Mouse (Mus musculus) heart, adult 9 months (tissue): ENCODE measurements around the gene Cnnm1.
"Not testable (repeated sequence)": the region's sequence is repeated elsewhere in the genome, so short reads cannot be mapped to it uniquely, and the experiment has no call there.

Experiments
- DNase-seq, 2 experiments: peaks; one replicate each; pipeline ENCODE4 v3.0.0; 2022; ENCODE audit warnings: low spot score in 2 of 2

Gene Cnnm1

DNA sequence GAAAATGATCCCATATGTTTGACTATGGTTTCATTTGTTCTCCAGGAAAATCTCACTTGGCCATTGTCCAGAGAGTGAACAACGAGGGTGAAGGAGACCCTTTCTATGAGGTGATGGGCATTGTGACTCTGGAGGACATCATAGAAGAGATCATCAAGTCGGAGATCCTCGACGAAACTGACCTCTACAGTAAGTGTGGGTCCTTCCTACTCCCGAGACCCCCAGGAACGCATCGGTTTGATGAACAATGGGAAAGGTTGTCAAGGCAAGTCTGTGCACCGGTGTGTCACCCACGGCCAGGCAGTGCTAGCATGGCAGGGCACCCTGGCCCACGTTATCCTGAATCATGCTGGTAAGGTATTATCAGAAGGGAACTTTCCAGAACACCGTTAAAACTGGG, 24.8 kb downstream of the Cnnm1 start:
- no peak for DNase-seq

DNA sequence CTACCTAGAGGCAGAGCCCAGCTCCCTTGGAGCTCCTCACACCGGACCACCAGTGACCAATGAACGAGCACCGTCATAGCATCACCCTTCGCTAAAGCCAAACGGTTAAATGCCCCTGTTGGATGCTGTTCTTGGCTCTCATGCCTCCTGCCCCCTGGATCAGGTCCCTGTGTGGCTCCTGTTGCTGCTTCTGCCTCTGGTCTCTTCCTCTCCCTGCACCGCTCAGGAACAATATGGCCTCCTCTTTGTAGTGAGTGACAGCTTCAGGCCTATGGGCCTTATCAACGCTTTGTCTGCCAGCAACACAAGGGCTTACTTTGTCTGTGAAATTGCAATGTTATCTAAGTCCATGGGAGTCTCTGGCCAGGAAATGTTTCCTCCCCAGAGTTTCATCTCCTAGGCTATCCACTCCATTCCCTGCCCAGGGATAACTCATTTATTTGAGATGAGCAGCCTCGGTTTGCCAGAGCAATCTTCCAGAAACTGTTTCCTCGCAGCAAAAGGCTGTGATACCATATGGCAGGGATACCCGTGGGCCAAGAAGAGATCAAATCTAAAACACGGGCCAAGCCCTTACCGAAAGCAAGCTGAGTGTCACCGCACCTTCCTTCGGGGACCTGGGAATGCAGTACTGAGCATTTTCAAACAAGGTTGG, 25.5 kb downstream of the Cnnm1 start:
- DNase-seq = no peak

DNA sequence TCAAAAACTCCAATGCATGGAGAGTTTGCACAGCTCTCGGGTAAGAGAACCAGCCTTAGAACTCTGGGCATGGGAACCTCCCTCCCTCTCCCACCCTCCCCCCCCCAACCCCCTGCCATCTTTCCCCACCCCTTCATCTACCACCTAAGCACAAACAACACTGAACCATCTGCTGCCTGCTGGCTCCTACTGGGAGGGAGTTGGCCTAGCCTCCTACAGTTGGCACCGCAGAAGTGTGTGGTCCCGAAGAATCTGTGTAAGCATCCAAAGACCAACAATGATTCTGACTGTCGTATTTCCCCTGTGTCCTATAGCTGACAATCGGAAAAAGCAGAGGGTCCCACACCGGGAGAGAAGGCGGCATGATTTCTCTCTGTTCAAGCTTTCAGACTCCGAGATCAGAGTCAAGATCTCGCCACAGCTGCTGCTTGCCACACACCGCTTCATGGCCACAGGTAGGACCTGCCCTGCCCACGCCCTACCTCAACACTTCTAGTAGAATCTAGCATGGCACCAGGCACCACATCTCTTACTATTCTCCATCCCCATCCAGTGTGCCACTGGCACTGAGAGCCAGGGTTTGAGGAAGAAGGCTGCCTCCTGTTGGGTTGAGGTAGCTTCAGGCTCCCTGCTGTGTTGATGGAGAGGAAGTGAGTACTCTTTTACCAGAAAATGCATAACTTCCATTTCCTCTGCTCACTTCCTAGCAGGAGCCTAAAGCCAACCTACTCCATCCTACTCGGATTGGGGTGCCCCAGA, 27.9 kb downstream of the Cnnm1 start:
- no peak for DNase-seq

DNA sequence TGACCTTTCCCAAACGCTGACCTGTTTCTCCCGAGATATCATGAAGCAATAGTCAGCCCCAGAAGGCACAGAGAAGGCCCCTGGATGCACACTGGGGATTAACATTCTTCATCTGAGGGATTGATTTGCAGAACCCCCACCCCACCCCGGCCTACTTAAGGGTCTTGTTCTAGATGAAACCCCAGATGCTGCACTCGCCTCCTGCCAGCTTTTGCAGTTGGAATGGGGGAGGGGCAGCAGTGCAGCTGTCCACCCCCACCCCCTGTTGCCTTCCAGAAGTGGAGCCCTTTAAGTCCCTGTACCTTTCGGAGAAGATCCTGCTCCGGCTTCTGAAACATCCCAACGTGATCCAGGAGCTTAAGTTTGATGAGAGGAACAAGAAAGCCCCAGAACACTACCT, 29.1 kb downstream of the Cnnm1 start:
- no peak for DNase-seq

DNA sequence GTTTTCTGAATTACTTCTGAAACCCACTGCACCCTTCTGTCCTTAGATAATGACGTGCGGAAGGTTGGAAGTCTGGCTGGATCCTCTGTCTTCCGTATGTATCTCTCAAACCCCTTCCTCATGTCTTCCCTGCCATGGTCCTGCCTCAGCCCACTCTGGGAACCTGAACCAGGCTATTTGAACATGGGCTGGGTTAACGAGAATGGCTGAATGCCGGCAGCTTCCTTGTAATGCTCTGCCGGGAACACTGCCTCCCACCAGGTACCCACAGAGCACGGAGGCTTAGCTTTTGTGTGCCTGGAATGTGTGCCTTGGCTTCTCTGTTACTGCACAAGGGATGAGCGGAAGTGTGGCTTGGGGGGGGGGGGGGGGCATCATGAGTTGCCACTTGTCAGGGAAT, 32.1 kb downstream of the Cnnm1 start:
- DNase-seq = no peak

DNA sequence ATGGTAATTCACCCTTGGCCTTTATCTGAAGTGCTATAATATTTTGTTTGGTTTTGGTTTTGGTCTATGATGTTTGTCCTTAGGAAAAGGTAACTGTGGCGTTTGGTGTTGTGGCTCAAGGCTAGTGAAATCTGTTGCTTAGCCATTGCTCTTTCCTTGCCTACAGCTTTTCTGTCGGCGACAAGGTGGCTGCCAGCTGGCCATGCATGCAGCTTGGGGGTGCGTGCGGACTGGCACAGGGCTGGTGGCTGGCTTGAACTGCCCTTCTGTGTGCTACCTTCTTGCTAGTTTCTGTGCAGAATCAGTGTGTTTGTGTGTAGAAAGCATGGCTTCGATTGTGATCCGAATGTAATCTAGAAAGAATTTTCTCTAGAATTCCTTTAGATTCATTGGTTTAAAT, 32.5 kb downstream of the Cnnm1 start:
- DNase-seq = no peak

DNA sequence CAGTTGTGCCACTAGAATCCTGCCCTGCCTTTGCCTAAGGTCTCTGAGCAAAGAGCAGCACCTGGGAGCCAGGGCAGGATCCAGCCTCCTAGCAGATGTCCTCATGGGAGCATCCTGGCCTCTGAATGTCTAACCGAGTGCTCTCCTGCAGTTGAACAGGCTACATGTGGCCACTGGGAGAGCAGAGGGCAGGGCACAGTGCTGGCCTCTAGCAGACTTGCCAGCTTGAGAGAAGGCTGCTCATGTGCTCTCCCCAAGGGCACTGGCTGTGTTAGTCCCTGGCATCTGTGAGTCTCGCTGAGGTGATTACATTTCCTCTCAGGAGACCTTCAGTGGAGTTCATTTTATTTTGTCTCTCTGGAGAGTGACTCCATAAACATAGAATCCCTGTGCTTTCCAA, 35.4 kb downstream of the Cnnm1 start:
- no peak for DNase-seq

DNA sequence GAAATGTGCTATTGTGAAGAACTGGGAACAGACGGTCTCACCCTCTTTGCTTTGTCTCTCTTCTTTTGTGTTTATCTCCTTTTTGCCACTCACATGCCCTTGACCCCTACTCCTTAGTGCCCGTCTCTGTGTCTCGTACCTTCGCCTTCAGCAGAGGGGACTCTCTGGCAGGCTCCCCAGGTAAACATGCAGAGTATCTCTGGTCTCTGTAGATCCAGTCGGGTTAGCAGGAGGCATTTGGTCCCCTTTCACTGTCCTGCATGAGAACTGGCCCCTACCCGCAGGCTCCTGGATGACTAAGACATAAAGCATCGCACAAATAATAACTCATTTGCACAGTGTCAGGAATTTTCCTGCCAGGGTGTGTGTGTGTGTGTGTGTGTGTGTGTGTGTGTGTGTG, 35.8 kb downstream of the Cnnm1 start:
- no peak for DNase-seq

DNA sequence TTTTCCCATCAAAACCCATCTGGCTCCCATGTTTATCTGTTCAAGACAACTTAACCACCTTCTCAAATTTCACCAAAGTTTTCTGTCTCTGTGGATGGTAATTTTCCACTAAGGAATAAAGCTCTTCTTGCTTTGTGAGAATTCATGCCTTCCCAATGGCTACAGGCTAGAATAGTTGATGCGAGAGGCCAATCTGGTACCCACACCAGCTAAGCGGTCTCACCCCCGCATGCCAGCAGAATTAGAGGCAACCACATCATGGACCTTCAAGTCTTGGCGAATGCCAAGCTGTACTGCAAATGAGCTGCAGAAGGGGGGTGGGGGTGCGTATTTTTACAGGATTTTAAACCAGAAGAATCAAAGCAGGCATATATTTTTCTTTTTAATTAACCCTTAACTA, 37.2 kb downstream of the Cnnm1 start:
- no peak for DNase-seq

DNA sequence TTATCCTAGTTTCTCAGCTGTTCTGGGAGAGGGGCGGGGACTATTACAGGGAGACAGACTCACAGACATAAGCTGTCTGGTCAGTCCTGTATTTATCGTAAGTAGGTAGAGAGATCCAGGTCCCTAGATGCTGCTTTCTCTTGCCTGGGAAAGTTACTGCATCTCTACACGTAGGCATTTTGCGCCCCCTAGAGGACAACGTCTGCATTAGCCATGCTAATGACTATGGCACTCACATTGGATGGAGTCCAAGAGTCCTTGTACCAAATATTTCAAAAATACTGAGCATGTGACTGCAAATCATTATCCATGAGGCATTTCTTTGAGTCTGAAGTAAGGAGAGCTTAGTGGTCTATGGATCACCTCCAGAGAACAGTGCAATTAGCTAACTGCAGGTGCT, 38.7 kb downstream of the Cnnm1 start:
- no peak for DNase-seq

DNA sequence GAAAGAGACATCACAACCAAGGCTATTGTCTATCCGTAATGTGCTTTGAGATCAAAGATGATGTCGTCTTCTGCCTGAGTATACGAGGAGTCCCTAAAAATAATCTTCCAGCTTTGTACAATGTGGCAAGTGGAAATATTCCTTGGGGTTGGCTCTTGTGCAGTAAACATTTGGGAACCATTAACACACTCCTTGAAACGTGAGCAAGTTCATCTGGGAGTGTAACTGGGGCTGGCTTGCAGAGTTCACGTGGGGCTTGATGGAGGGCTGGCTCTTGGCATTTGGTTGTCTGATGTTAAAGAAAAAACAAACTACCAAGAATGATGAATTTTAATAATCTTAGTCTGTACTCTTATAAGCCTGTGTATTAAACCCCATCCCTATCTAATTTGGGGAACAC, 39.2 kb downstream of the Cnnm1 start:
- no peak for DNase-seq

DNA sequence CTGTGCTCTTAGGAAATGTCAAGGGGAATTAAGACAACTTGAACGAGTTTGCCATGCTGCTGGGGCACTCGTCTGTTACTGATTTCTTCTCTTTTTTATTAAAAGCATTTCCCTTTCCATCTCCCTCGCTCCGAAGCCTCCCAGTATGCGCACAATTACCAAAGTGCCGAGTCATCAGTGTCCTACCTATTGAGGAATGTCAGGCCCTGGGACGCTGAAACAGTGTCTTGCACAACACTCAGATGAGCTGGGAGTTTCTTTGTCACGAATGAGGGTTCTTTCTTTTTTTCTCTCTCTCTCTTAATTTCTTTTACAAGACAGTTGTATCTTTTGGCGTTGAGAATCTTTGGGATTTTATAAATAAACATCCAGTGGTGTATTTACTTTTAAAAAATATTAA, 40.3 kb downstream of the Cnnm1 start:
- DNase-seq = no peak

DNA sequence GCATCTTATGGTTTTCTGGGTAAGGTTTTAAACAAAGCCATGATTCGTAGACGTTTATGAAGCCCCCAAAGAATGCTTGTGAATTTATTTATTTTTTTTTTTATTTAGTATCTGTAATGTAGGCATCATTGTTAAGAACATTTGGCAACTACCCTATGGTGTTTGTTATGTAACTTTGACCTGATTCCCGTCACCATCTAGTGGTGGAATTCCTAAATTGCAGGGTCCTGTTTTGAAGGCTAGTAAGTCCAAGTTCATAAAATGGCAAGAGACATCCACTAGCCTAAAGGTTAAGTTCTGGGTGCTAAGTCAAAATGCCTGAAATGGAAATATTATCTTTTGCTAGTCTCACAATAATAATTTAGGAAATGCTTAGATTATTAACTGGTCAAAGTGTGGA, 47.2 kb downstream of the Cnnm1 start:
- DNase-seq = peak; percentile 19 to 23

DNA sequence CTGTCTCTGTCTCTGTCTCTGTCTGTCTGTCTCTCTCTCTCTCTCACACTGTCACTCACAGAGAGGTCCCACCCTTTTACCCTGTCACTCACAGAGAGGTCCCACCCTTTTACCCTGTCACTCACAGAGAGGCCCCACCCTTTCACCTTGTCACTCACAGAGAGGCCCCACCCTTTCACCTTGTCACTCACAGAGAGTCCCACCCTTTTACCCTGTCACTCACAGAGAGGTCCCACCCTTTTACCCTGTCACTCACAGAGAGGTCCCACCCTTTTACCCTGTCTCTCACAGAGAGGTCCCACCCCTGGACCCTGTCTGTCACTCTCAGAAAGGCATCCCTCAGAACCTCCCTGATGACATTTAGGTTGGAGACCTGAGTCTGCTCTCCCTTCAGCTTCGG, 53.1 kb downstream of the Cnnm1 start:
- DNase-seq = not testable (repeated sequence)

DNA sequence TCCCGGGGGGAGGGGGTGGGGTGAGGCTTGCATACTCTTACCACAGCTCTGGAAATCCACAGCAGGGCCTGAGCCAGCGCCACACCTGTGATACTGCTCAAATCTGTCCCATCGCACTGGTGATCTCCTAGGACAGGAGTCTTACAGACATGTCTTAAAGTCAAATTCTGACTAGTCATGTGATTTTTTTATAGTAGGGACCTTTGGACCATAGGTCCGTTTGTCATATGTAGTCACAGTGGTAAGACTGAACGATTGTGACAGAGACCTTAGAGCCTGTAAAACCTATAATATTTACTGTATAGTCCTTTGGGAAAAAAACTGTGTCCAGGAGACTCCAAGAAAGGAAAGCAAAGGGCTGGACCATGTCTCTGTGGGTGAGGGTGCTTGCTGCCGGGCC, 53.6 kb downstream of the Cnnm1 start:
- DNase-seq = no peak

DNA sequence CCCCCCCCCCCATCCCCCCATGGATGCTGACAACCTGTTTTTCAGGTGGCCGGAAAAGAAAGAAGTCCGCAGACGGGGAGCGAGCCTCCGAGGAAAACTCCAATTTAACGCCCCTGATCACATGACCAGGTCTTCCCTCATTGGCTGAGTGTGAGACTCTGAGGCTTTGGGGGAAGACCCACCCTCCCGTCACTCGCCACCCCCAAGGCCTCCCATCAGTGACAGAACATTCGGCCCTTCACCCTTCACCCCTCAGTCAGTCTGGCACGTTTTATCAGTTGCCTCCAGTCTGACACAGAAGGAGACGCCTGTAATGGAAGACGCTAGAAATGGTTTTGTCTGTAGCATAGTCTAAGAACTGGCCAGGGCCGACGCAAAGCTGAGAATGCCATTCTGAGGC, 54.7 kb downstream of the Cnnm1 start:
- DNase-seq = no peak

DNA sequence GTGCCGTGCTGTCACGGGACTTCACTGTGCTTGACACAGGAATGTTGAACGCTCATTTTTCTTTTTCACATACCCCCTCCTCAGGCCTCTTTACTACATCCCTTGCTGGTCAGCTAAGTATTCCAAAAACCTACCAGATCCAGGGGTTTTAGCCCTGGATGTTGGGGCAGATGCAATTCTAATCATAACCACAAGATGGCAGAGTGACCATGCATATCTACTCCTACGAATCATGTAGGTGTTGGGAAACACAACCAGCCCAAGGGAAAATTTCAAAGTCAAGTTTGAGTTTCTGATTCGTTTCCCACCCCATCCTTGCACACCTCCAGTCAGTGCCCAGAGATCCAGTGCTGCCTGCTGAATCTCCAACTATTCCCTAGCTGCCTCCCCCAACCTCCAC, 55.6 kb downstream of the Cnnm1 start:
- peak; percentile 57 to 65 for DNase-seq

DNA sequence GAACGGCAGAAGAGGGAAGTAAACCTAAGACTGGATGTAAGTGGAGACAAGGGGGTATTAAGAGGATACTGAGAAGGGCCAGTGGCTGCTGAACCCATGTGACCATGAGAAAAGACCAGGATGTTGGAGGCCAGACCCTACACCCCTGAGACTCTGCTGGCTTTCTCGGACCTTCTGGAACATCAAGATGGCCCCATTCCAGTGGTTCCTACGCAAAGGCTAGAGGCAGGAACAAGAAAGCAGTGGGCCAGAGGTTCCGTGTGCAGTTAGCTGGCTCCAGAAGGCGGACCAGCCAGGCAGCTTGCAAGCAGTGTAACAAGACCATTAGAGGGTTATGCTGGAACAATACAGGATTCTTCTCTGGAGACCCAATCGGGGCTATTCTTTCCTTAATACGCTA, 57.2 kb downstream of the Cnnm1 start:
- peak in 1 of 2 experiments; percentile 9 for DNase-seq

DNA sequence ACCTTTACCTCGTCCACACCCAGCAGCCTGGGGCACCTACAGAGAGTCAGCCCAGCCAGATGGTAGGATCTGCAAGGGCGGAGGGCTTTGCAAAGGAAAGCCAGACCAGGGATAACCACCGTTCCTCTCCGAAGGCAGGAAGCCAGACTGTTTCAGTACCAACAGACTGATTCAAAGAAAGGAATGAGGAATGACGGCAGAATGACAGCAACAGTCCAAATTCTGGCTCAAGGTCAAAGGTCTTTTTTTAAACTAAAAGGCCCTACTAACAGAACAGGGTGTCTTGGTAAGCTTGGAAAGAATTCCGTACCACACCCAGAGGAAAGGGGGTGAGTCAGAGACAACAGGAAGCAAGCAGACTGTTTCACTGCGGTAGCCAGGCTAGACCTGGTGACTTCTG, 58.6 kb downstream of the Cnnm1 start:
- peak; percentile 71 to 72 for DNase-seq

DNA sequence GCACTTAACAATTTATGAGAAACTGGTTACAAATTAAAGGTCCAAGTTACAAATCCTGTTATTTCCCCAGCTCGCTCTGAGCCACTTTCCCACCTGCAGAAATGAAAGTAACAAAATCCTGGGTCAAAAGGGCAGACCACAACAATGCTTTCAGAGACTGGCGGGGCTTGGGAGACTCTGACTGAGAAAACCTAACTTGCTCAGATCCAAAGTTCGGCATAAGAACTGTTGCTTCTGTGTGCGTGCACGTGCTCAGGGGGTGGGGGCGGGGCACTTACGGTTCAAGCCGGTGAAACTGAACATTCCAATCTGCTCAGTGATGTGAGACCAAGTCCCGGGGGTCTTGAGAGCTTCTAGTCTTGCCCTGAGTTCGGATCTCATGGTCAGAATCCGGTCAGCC, 62.4 kb downstream of the Cnnm1 start:
- no peak for DNase-seq

DNA sequence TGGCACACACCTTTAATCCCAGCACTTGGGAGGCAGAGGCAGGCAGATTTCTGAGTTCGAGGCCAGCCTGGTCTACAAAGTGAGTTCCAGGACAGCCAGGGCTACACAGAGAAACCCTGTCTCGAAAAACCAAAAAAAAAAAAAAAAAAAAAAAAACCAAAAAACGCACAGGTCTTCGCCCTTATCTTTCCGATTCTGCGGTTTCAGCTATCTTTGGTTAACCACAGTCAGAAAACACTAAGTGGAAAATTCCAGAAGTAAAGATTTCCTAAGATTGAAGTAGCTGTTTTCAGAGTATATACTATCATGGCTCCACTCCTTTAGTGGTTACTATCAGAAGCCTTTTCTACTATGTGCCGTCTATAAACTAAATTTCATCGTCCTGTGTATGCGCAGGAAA, 63.4 kb downstream of the Cnnm1 start:
- DNase-seq = not testable (repeated sequence)

DNA sequence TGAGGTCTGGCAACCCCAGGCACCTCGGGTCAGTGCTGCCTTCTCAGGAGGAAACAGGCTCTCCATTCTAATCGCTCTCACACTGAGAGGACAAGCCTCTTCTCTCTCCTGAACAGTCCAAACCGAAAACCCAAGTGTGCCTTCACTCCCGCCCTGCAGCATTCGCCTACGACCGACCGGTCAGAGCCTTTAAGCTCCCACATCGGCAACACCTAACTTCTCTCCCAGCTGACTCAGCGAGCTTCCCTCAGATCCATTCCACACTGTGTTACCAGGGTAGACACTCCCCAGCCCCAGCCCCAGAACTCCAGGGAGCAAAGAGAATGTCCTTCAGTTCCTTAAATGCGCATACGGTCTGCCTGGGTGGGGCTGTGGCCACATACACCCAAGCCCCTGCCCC, 65.2 kb downstream of the Cnnm1 start:
- DNase-seq = no peak

DNA sequence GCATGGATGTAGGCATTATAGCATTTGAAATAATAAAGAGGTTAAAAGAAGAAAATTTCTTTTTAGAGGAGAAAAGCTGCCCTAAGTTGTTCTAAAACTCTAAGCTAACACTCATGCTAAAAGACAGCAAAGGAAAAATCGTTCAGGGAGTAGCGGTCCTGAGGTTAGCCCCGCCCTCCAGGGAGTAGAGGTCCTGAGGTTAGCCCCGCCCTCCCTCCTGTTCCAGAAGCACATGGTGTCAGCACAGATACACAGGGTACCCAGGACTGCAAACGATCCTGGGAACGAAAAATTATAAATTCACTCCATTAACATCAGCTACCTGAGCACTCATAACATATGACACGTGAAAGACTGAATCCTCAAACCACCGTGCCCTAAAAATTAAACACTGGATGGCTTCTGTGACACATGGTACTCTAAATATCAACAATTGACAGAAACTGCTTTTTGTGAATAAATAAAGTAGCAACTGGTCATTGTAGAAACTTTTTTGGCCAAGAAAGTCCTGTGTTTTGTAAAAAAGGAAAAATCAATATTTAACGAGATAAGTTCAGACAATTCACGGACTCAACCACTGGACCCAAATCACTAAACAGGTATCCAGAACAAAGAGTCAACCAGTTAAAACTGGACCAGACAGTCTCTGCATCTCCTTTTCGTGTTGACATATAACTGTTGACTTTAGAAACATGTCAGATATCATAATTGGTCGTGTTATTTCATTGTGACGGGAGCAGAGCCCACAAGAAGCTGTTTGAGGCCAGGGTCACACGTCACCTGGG, 70.4 kb downstream of the Cnnm1 start:
- no peak for DNase-seq
